Mouse (Mus musculus) C2C12 (cell line): ENCODE results near the gene Slc6a21. TPM values are rescaled to one million over a fixed set of nuclear protein-coding genes. Genes with fewer than 3 reads are reported as not detected.

ENCODE experiments used
- H3K27me3 ChIP-seq: one replicate; pipeline ENCODE4 v1.6.1; 2011; ENCODE audit not compliant: control insufficient read depth, insufficient read depth, insufficient read length
- H3K36me3 ChIP-seq: one replicate; pipeline ENCODE4 v1.6.1; 2011; ENCODE audit not compliant: control insufficient read depth, insufficient read depth
- H3K4me3 ChIP-seq: one replicate; pipeline ENCODE4 v1.5.1; 2011; ENCODE audit warnings: mild to moderate bottlenecking, control low read depth; ENCODE audit not compliant: poor library complexity, insufficient read depth, severe bottlenecking
- H3K79me2 ChIP-seq: one replicate; pipeline ENCODE4 v1.6.1; 2011; ENCODE audit not compliant: control insufficient read depth, insufficient read depth
- H3K79me3 ChIP-seq: one replicate; pipeline ENCODE4 v1.6.1; 2011; ENCODE audit warnings: low read depth, control low read depth
- H3ac ChIP-seq: one replicate; pipeline ENCODE3; 2011; ENCODE audit warnings: low read depth; ENCODE audit not compliant: control insufficient read depth, insufficient read length
- CEBPB ChIP-seq: IDR thresholded peaks from one replicate; pipeline ENCODE4 v1.6.1; 2011; ENCODE audit warnings: low read depth, mild to moderate bottlenecking, control low read depth, moderate library complexity
- CTCF ChIP-seq: IDR thresholded peaks from one replicate; pipeline ENCODE4 v1.5.1; 2011; ENCODE audit not compliant: control insufficient read depth, insufficient read depth, insufficient read length
- FOSL1 ChIP-seq: IDR thresholded peaks from one replicate; pipeline ENCODE4 v1.8.0; 2011; ENCODE audit warnings: mild to moderate bottlenecking, low read length; ENCODE audit not compliant: poor library complexity, insufficient read depth, severe bottlenecking
- MAX ChIP-seq: IDR thresholded peaks from one replicate; pipeline ENCODE4 v1.6.1; 2011; ENCODE audit warnings: mild to moderate bottlenecking, control low read depth
- MYOD1 ChIP-seq: IDR thresholded peaks from one replicate; pipeline ENCODE4 v1.6.1; 2011; ENCODE audit warnings: low read depth; ENCODE audit not compliant: control insufficient read depth, insufficient read length
- MYOG ChIP-seq: IDR thresholded peaks from one replicate; pipeline ENCODE4 v1.6.1; 2011; ENCODE audit not compliant: control insufficient read depth, insufficient read length; ENCODE audit errors: extremely low read depth
- USF1 ChIP-seq: IDR thresholded peaks from one replicate; pipeline ENCODE4 v1.6.1; 2011; ENCODE audit warnings: low read depth, mild to moderate bottlenecking, control low read depth, moderate library complexity
- polyA plus RNA-seq: library from polyadenylated mRNA; unstranded; fragments of >200 nt; fragmentation: generic; extraction: Trizol; gene quantifications from one replicate; pipeline ENCODE4 v1.2.1, GENCODE M21; 2012; ENCODE audit warnings: missing spikeins

Slc6a21 gene
- polyA plus RNA-seq, 1 experiment: not detected

DNA sequence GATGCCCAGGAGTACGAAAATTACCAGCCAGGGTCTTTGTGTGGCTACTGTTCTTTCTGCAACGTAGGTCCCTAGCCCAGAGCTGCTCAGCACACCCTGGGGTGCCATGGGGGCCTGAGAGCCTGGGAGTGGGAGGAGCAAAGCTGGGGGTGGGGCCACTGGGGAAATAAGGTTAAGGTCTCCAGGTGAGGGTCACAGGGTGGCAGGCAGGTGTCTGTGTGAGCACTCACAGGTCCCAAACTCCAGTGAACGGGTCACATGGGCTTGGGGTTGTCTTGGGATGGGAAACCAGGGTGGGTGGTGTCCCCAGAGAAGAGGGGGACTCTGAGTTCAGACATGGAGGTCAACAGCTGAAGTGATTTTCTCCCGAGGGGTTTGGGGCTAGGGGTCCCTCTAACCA is 60.2 kb downstream of the Slc6a21 start:
- Histone ChIP-seq H3K36me3 (no peaks in the 10 kb centered on the region), H3K4me3 (no peak overlapping the region), H3K79me3 (no peaks in the 10 kb centered on the region), H3K79me2 (no peaks in the 10 kb centered on the region), H3K27me3 (no peaks in the 10 kb centered on the region), H3ac (no peak overlapping the region)
- no peak for TF ChIP-seq MYOG
- TF ChIP-seq MAX: no peak
- no peak for TF ChIP-seq USF1
- TF ChIP-seq MYOD1: no peak
- no peak for TF ChIP-seq CTCF
- no peak for TF ChIP-seq CEBPB
- TF ChIP-seq FOSL1: no peak

DNA sequence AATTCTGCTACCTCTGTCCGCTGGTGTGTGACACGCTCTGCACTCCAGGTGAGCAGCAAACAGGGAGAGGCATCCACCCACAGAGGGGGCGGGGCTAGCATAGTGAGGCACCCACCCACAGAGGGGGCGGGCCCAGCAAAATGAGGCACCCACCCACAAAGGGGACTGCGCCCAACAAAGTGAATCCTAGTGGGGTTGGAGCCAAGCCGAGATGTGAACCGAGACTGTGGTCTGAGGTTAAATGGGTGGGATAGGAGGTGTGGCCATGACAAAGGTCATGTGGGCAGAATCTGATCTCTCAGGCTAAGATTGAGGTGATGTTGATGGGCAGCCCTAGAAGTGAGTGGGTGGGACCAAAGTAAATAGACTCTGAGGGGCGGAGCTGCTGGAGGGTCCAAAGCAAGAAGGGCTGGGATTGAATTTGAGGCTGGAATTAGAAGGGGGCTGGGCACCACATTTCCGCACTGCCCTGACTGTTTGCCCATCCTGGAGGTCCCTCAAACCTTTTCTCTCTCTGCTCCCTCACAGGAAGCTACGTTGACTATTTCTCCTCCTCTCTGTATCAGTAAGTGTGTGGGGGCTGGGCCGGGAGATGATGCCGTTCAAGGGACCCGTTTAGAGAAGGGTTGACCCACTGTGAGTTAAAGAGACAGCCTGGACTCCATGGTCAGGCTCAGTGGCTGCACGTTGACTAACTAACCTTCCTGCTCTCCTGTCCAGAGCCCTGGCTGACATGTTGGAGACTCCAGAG is 61.0 kb downstream of the Slc6a21 start:
- Histone ChIP-seq H3ac (no peak overlapping the region), H3K79me2 (no peaks in the 10 kb centered on the region), H3K27me3 (no peaks in the 10 kb centered on the region), H3K4me3 (no peak overlapping the region), H3K36me3 (no peaks in the 10 kb centered on the region), H3K79me3 (no peaks in the 10 kb centered on the region)
- no peak for TF ChIP-seq MAX
- TF ChIP-seq CTCF: no peak
- TF ChIP-seq USF1: peak; percentile 64
- TF ChIP-seq CEBPB: no peak
- no peak for TF ChIP-seq MYOG
- TF ChIP-seq FOSL1: no peak
- TF ChIP-seq MYOD1: no peak

Other genes starting within 250 kb of the Slc6a21 start
- gene Prr12, start 224.6 kb upstream of the Slc6a21 start, polyA plus RNA-seq: 14.2 TPM
- gene Nosip, start 215.1 kb upstream of the Slc6a21 start, polyA plus RNA-seq: 66.6 TPM
- 14.0 TPM for gene Prrg2, start 214.8 kb upstream of the Slc6a21 start, polyA plus RNA-seq
- gene Rcn3, start 185.3 kb upstream of the Slc6a21 start, polyA plus RNA-seq: 166 TPM
- gene Fcgrt, start 173.7 kb upstream of the Slc6a21 start, polyA plus RNA-seq: 30.7 TPM
- 3,175 TPM for gene Rps11, start 153.1 kb upstream of the Slc6a21 start, polyA plus RNA-seq
- 6,379 TPM for gene Rpl13a, start 148.8 kb upstream of the Slc6a21 start, polyA plus RNA-seq
- gene Gm45713, start 141.3 kb upstream of the Slc6a21 start, polyA plus RNA-seq: 0.95 TPM
- gene Flt3l, start 141.1 kb upstream of the Slc6a21 start, polyA plus RNA-seq: 1.6 TPM
- gene Pih1d1, start 123.2 kb upstream of the Slc6a21 start, polyA plus RNA-seq: 129 TPM
- gene Aldh16a1, start 122.9 kb upstream of the Slc6a21 start, polyA plus RNA-seq: 34.6 TPM
- 0.14 TPM for gene Slc17a7, start 113.6 kb upstream of the Slc6a21 start, polyA plus RNA-seq
- gene Gfy, start 97.9 kb upstream of the Slc6a21 start, polyA plus RNA-seq: not detected
- not detected for gene Pth2, start 96.5 kb upstream of the Slc6a21 start, polyA plus RNA-seq
- not detected for gene Ccdc155, start 72.6 kb upstream of the Slc6a21 start, polyA plus RNA-seq
- gene Dkkl1, start 65.4 kb upstream of the Slc6a21 start, polyA plus RNA-seq: 0.07 TPM
- 127 TPM for gene Tead2, start 61.8 kb upstream of the Slc6a21 start, polyA plus RNA-seq
- gene Cd37, start 38.4 kb upstream of the Slc6a21 start, polyA plus RNA-seq: 0.37 TPM
- gene Slc6a16, start 36.4 kb upstream of the Slc6a21 start, polyA plus RNA-seq: not detected
- 10.6 TPM for gene Trpm4, start 56.3 kb downstream of the Slc6a21 start, polyA plus RNA-seq
- gene Hrc, start 57.8 kb downstream of the Slc6a21 start, polyA plus RNA-seq: 0.51 TPM
- 4.8 TPM for gene Ppfia3, start 89.5 kb downstream of the Slc6a21 start, polyA plus RNA-seq
- gene Lin7b, start 93.1 kb downstream of the Slc6a21 start, polyA plus RNA-seq: 0.94 TPM
- gene Snrnp70, start 118.2 kb downstream of the Slc6a21 start, polyA plus RNA-seq: 321 TPM
- gene Kcna7, start 128.1 kb downstream of the Slc6a21 start, polyA plus RNA-seq: 0.01 TPM
- gene Ntf5, start 136.2 kb downstream of the Slc6a21 start, polyA plus RNA-seq: 0.92 TPM
- gene Lhb, start 143.3 kb downstream of the Slc6a21 start, polyA plus RNA-seq: not detected
- gene Gys1, start 157.3 kb downstream of the Slc6a21 start, polyA plus RNA-seq: 25.2 TPM
- 179 TPM for gene Ruvbl2, start 160.6 kb downstream of the Slc6a21 start, polyA plus RNA-seq
- 14,288 TPM for gene Ftl1, start 182.4 kb downstream of the Slc6a21 start, polyA plus RNA-seq
- gene Bax, start 189.4 kb downstream of the Slc6a21 start, polyA plus RNA-seq: 642 TPM
- gene Tulp2, start 204.4 kb downstream of the Slc6a21 start, polyA plus RNA-seq: not detected
- not detected for gene Gm45808, start 209.3 kb downstream of the Slc6a21 start, polyA plus RNA-seq
- 0.07 TPM for gene Dhdh, start 211.3 kb downstream of the Slc6a21 start, polyA plus RNA-seq
- 115 TPM for gene Nucb1, start 232.9 kb downstream of the Slc6a21 start, polyA plus RNA-seq
- gene Ppp1r15a, start 248.8 kb downstream of the Slc6a21 start, polyA plus RNA-seq: 32.5 TPM
- gene Plekha4, start 248.8 kb downstream of the Slc6a21 start, polyA plus RNA-seq: 0.89 TPM